ENCODE assay signal across 10 mouse cellular contexts in the genomic region with DNA sequence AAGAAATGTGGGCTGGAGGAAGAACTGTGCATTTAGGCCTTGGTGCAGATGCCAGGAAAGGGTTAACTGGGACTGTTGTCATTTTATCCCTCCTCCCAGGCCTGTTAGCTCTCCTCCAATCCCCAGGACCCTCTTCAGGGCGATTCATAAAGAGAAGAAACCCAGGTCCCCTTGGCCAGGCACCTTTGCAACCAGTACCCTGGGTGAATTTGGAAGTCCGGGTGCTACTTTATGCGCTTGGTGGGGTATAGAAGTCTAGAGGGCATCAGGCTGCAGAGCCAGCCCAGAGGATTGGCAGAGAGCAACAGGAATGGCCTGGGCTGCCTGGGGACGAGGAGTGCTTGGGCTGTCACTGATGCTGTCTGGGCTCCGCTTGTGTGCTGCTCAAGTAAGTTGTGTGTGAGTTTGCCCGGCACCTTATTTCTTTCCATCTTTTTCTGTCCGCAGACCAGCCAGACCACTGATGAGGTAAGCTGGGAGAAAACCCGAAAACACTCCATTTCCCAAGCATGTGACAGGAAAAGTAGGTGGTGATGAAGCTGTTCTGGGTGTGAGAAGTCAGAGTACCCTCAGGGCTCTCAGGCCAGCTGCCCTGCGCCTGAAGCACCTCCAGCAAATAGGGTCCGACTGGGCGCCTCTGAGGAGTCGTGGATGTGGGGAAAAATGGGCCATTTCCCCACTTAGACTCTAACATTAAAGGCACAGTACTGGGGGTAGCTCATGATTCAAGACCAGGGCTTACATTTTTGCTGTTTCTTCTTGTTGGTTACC. TPM values are rescaled to one million over a fixed set of nuclear protein-coding genes. Genes with fewer than 3 reads are reported as not detected.
DNase-seq lines count a peak whose midpoint lies in the region; ATAC-seq and TF ChIP-seq lines count a peak whose summit lies in the region.
"Had no signal": no experiment of that assay in that cellular context is flagged by ENCODE, and none has a peak within 500 bp of the region (broad histone marks: within the 10 kb centered on the region; RNA-seq: fewer than 3 reads in every experiment).

No protein-coding gene starts in this region.

- H3K36me3 ChIP-seq in kidney, postnatal 0 days (ENCODE audit: insufficient read depth, low read length) = no peaks in the 10 kb centered on the region
- H3K36me3 ChIP-seq in embryonic facial prominence, embryonic 13.5 days = no peaks in the 10 kb centered on the region
- no peaks in the 10 kb centered on the region for H3K36me3 ChIP-seq in limb, embryonic 15.5 days
- H3K36me3 ChIP-seq: stomach, embryonic 15.5 days had no signal

- H3K4me3 ChIP-seq in kidney, postnatal 0 days (replicated peaks; ENCODE audit: low read depth, low read length) = no peak overlapping the region
- H3K4me3 ChIP-seq in embryonic facial prominence, embryonic 13.5 days = peak overlapping the region; percentile 39
- peak overlapping the region; percentile 24 for H3K4me3 ChIP-seq in limb, embryonic 15.5 days
- H3K4me3 ChIP-seq: megakaryocyte, embryonic 14.5 days; stomach, embryonic 15.5 days had no signal

- H3K4me1 ChIP-seq in kidney, postnatal 0 days (replicated peaks; ENCODE audit: insufficient read depth, low read length) = 0 out of 2 replicates have a peak, but pooled peaks cover 4% of the 10 kb centered on the region
- peaks cover 24% of the 10 kb centered on the region for H3K4me1 ChIP-seq in embryonic facial prominence, embryonic 13.5 days
- peaks cover 25% of the 10 kb centered on the region for H3K4me1 ChIP-seq in limb, embryonic 15.5 days
- H3K4me1 ChIP-seq: megakaryocyte, embryonic 14.5 days; stomach, embryonic 15.5 days had no signal

- H3K4me2 ChIP-seq in kidney, postnatal 0 days (ENCODE audit: low read length) = peak overlapping the region; percentile 27; the same call in 1 of the 2 replicates
- H3K4me2 ChIP-seq in embryonic facial prominence, embryonic 13.5 days = peak overlapping the region; percentile 50
- peak overlapping the region; percentile 25 for H3K4me2 ChIP-seq in limb, embryonic 15.5 days
- H3K4me2 ChIP-seq: stomach, embryonic 15.5 days had no signal

- H3K27me3 ChIP-seq in kidney, postnatal 0 days (ENCODE audit: insufficient read depth, low read length) = no peaks in the 10 kb centered on the region
- H3K27me3 ChIP-seq in embryonic facial prominence, embryonic 13.5 days = no peaks in the 10 kb centered on the region
- no peaks in the 10 kb centered on the region for H3K27me3 ChIP-seq in limb, embryonic 15.5 days
- H3K27me3 ChIP-seq: megakaryocyte, embryonic 14.5 days; stomach, embryonic 15.5 days had no signal

- no peak overlapping the region for H3K27ac ChIP-seq in kidney, postnatal 0 days
- peak overlapping the region; percentile 84 for H3K27ac ChIP-seq in embryonic facial prominence, embryonic 13.5 days
- H3K27ac ChIP-seq in limb, embryonic 15.5 days = peak overlapping the region; percentile 87
- H3K27ac ChIP-seq: stomach, embryonic 15.5 days had no signal

- WGBS in kidney, postnatal 0 days = 22% methylated on average over 12 of the region's 12 CpGs
- 14% methylated on average over 12 of the region's 12 CpGs for WGBS in embryonic facial prominence, embryonic 13.5 days
- WGBS in limb, embryonic 15.5 days = 17% methylated on average over 12 of the region's 12 CpGs

- no peak overlapping the region for H3K9ac ChIP-seq in kidney, postnatal 0 days (ENCODE audit: low read depth, low read length)
- H3K9ac ChIP-seq in embryonic facial prominence, embryonic 13.5 days = peak overlapping the region; percentile 51
- no peak overlapping the region for H3K9ac ChIP-seq in limb, embryonic 15.5 days
- H3K9ac ChIP-seq: stomach, embryonic 15.5 days had no signal

- TF ChIP-seq CTCF in kidney, postnatal 0 days (IDR thresholded peaks at IDR 0.05; ENCODE audit: low read depth) = no peak

- no peak for ATAC-seq in cerebellum, adult (ENCODE audit: insufficient number of reproducible peaks, low FRiP score, low TSS enrichment)
- ATAC-seq in kidney, postnatal 0 days (replicated peaks; ENCODE audit: low FRiP score, low read depth) = no peak
- ATAC-seq in embryonic facial prominence, embryonic 13.5 days (ENCODE audit: insufficient number of reproducible peaks, insufficient read depth, low FRiP score, low TSS enrichment, low read depth) = 0 out of 2 replicates have a peak, but pooled peaks have one; percentile 34
- no peak; the same call in none of the 2 replicates for ATAC-seq in limb, embryonic 15.5 days (ENCODE audit: insufficient number of reproducible peaks, low FRiP score, low TSS enrichment, low read depth)

- H3K9me3 ChIP-seq in kidney, postnatal 0 days (replicated peaks; ENCODE audit: low read length) = no peaks in the 10 kb centered on the region
- H3K9me3 ChIP-seq in embryonic facial prominence, embryonic 13.5 days = no peaks in the 10 kb centered on the region
- no peaks in the 10 kb centered on the region for H3K9me3 ChIP-seq in limb, embryonic 15.5 days
- H3K9me3 ChIP-seq: megakaryocyte, embryonic 14.5 days; stomach, embryonic 15.5 days had no signal

- peak; percentile 23 for DNase-seq in cerebellum, adult 11-12 months
- DNase-seq in kidney, postnatal 0 days (ENCODE audit: low spot score) = no peak
- DNase-seq in kidney, postnatal 14 days = no peak
- no peak for DNase-seq in right cerebral cortex, postnatal 10 days (ENCODE audit: low spot score in 2 of 2)
- no peak for DNase-seq in right cerebral cortex, adult 2 months (ENCODE audit: low spot score in 2 of 2)

RNA-seq across cellular contexts. Expression of a gene that starts 17.8 kb away (rescaled TPM):
- 5.5 and 6.3 TPM in 2 replicates for polyA plus RNA-seq in kidney, postnatal 0 days (2015; fragmentation: Nextera tagmentation; extraction: Ambion mirVana)
- polyA plus RNA-seq in embryonic facial prominence, embryonic 13.5 days (2015; fragmentation: Nextera tagmentation; extraction: Ambion mirVana) = 106 and 144 TPM in 2 replicates
- polyA plus RNA-seq in limb, embryonic 15.5 days (2015; fragmentation: Nextera tagmentation; extraction: Ambion mirVana) = 170 and 178 TPM in 2 replicates

Comparison
In these comparisons a context has a peak if more than half of its experiments do, and no peak if none do; other contexts are left out.
1. RNA of a gene that starts 17.8 kb away (polyA plus RNA-seq): 170 to 178 TPM in limb, embryonic 15.5 days and 106 to 144 TPM in embryonic facial prominence, embryonic 13.5 days; 5.5 to 6.3 TPM in kidney, postnatal 0 days; every median in the first group is over 10 times any median in the second.
2. Peak in every context shown above with its lines, with median percentiles within 50 percentile points of each other: H3K4me2 ChIP-seq.